Mouse (Mus musculus) ES-Bruce4 (cell line): ENCODE results near the gene Tradd. TPM values are rescaled to one million over a fixed set of nuclear protein-coding genes. Genes with fewer than 3 reads are reported as not detected.
A peak's percentile ranks its signal among the peaks of the same experiment; 100 is the strongest.

Source experiments
- H3K27ac ChIP-seq: 2 replicates; pipeline ENCODE4 v1.5.1; 2012; ENCODE audit warnings: low read length, inconsistent platforms; ENCODE audit not compliant: insufficient read depth
- H3K27me3 ChIP-seq: 2 replicates; pipeline ENCODE4 v1.6.1; 2012; ENCODE audit warnings: mild to moderate bottlenecking, low read length, inconsistent platforms; ENCODE audit not compliant: control insufficient read depth, poor library complexity, insufficient read depth, severe bottlenecking
- H3K36me3 ChIP-seq: 2 replicates; pipeline ENCODE4 v1.6.1; 2012; ENCODE audit warnings: inconsistent platforms, mild to moderate bottlenecking, low read length, moderate library complexity; ENCODE audit not compliant: control insufficient read depth, poor library complexity, insufficient read depth, severe bottlenecking
- H3K4me1 ChIP-seq: one replicate; pipeline ENCODE4 v1.8.1; 2011; ENCODE audit warnings: low read length; ENCODE audit not compliant: control insufficient read depth, insufficient read depth
- H3K4me3 ChIP-seq: 2 replicates; pipeline ENCODE4 v1.5.1; 2011; ENCODE audit warnings: low read depth, mild to moderate bottlenecking, low read length
- H3K9ac ChIP-seq: 2 replicates; pipeline ENCODE4 v1.6.1; 2012; ENCODE audit warnings: low read depth, mild to moderate bottlenecking, inconsistent platforms; ENCODE audit not compliant: poor library complexity, severe bottlenecking
- H3K9me3 ChIP-seq: replicated peaks from 2 replicates; pipeline ENCODE4 v1.6.1; 2012; ENCODE audit warnings: mild to moderate bottlenecking, low read length, inconsistent platforms; ENCODE audit not compliant: control insufficient read depth, poor library complexity, insufficient read depth, severe bottlenecking
- CTCF ChIP-seq: IDR thresholded peaks from one replicate; pipeline ENCODE4 v1.8.1; 2011; ENCODE audit warnings: low read depth, low read length
- EP300 ChIP-seq: IDR thresholded peaks from 2 replicates; pipeline ENCODE4 v1.6.1; 2011; ENCODE audit warnings: low read depth, low read length; ENCODE audit not compliant: insufficient read depth
- POLR2A ChIP-seq: IDR thresholded peaks from one replicate; pipeline ENCODE4 v1.8.1; 2011; ENCODE audit warnings: low read length; ENCODE audit not compliant: insufficient read depth
- polyA plus RNA-seq: library from polyadenylated mRNA; stranded (reverse); fragments of >200 nt; gene quantifications from 2 replicates; pipeline ENCODE4 v1.2.4, GENCODE M21; 2011; ENCODE audit warnings: low read depth; ENCODE audit not compliant: missing spikeins, insufficient read depth, insufficient read length

The Tradd gene
- polyA plus RNA-seq, 1 experiment, result 4.7 TPM

DNA sequence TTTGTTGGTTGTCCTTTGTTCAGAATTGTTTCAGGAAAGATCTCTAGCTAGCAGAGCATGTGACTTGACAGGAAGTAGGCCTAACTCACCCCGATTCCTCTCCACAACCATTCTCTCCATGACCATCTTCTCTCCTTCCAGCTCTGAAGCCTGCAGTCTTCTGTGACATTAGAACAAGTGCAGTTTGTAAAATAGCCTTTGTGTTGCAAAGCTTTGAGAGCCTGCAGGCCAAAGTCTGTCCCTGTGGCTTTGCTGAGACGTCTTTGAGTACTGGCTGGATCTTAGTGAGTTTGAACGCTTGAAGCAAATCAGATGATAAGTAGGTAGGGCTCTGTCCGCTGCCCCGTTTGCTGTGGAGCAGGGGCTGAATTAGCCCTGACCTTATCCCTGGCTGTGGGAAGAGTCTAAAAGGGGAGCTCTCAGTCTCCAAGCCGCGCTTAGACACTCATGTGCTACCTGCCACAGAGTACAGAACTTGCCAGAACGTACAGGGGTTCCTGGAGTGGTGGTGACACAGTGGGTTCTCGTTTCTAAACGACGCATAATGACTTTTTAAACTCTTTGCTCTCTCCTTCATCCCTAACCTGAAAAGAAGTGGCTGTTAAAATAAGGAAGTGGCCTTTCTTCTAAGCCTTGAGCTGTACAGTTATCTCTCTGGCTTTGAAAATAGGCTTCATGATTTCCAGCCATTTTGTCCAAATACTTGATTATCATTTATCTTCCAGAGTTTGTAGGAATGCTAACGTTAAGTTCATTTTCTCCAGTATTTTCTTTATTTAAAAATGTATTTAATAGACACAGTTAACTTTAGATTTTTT is 32.7 kb downstream of the Tradd start:
- H3K27ac ChIP-seq, result peak overlapping the region; percentile 98
- peaks cover 9% of the 10 kb centered on the region for H3K4me1 ChIP-seq
- peak overlapping the region; percentile 75; the same call in 1 of the 2 replicates for H3K9ac ChIP-seq
- H3K9me3 ChIP-seq, result no peaks in the 10 kb centered on the region
- no peaks in the 10 kb centered on the region for H3K27me3 ChIP-seq
- peaks cover 38% of the 10 kb centered on the region for H3K36me3 ChIP-seq
- TF ChIP-seq EP300 (0 out of 2 replicates have a peak, but pooled peaks have one; percentile 5), POLR2A (no peak)
- no peak overlapping the region for H3K4me3 ChIP-seq

DNA sequence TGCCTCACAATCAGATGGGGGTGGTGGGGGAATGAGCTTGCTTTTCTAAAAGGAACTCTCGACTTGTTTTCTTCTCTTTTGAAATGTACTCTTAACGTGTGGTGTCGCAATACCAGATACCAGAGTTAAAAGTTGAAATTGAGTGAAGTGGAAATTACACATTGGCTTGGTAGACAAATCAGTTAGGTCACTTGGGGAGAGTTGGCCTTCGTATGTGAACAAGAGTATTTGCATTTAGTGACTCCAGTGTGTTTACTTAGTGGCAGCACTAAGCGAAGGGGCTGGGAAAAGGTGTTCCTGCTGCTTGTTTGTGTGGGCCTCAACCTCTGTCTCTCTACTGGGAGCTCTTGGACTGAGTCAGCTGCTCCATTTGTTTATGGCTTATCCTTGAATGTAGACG is 38.5 kb downstream of the Tradd start:
- Histone ChIP-seq H3K4me3 (peak overlapping the region; percentile 78), H3K36me3 (peaks cover 7% of the 10 kb centered on the region; the same call in 1 of the 2 replicates), H3K27ac (no peak overlapping the region), H3K9ac (peak overlapping the region; percentile 89), H3K9me3 (no peaks in the 10 kb centered on the region), H3K27me3 (no peaks in the 10 kb centered on the region), H3K4me1 (peaks cover 2% of the 10 kb centered on the region)
- TF ChIP-seq CTCF (no peak), POLR2A (no peak), EP300 (no peak)

DNA sequence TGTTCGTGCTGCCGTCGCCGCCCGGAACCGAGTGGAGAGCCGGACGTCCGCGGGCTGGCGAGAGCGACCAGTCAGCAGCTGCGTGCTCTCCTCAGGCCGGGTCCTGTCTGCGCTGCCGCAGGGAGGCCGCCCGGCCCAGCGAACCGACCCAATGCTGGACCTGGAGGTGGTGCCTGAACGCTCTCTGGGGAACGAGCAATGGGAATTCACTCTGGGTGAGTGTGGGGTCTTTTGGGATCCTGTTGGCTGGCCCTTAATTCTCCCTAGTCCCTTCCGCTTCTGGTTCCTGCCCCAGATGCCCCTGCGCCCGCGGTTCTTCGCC is 39.2 kb downstream of the Tradd start:
- Histone ChIP-seq H3K4me1 (peaks cover 2% of the 10 kb centered on the region), H3K27ac (peak overlapping the region; percentile 35; the same call in 1 of the 2 replicates), H3K4me3 (peak overlapping the region; percentile 78), H3K9me3 (no peaks in the 10 kb centered on the region), H3K27me3 (no peaks in the 10 kb centered on the region), H3K36me3 (peaks cover 4% of the 10 kb centered on the region; the same call in 1 of the 2 replicates), H3K9ac (peak overlapping the region; percentile 89)
- no peak for TF ChIP-seq EP300
- no peak for TF ChIP-seq POLR2A

DNA sequence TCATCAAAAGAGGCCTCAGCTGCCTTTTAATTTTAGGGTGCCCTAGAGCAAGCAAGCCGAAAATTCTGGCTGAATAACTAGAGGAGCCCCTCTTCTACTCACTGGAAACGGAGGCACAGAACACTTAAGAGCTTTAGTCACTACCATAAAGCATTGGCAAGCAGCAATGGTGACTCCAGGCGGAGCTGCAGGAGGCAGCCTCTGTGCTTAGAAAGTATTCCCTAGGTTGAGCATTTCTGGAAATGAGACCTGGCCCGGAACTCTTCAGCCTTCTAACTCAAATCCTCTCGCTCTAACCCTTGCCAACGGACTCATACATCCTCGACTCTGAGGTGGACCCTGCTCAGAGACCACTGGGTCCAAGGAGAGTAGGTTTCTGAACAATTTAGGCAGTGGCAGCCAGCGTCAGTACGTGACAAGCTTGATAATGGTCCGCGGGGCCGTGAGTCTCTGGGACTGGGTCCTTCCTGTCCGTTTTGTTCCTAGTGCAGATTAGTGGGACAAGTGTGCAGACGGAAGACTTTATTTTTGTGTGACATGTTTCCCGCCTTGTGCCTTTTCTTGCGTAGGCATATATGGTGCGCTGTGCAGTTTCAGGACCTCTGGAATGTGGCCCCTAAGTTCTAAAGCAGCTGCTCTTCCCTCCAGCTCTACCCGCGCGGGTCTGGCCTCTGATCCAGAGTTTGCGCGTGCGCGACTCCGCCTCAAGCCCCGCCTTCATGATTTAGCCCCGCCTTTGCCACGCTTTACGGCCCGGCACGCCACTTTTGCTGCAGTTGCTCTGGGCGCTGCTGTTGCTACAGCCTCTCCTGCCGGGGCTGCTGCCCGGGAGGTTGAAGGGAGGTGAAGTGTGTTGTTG is 39.8 kb downstream of the Tradd start, which contains the start of gene D230025D16Rik:
TSS of gene D230025D16Rik (plus strand) at position 733 of the 859 bp plus-strand sequence.
- Histone ChIP-seq H3K4me3 (peak within 1 kb of the TSS; percentile 79), H3K27me3 (no peaks in the 10 kb centered on the region), H3K9ac (peak within 1 kb of the TSS; percentile 89), H3K27ac (peak within 1 kb of the TSS; percentile 48), H3K36me3 (no peaks in the 10 kb centered on the region), H3K9me3 (no peaks in the 10 kb centered on the region), H3K4me1 (peaks cover 2% of the 10 kb centered on the region)
- TF ChIP-seq POLR2A, result peak; percentile 93
- 0 out of 2 replicates have a peak, but pooled peaks have one; percentile 29 for TF ChIP-seq EP300
- TF ChIP-seq CTCF, result no peak

DNA sequence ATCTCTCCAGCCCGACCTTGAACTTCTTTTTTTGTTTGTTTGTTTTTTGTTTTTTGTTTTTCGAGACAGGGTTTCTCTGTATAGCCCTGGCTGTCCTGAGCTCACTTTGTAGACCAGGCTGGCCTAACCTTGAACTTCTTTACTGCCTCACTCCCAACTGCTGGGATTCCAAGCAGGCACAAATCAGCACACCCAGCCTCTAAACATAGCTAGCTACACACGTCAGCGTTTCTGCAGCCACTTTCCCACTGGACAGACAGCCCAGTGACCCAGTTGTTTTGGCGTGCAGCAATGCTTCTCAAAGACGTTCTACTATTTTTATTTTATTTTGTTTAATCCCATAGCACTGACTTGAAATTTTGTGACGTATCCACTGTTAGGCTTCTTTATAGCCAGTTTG is 40.6 kb downstream of the Tradd start:
- Histone ChIP-seq H3K4me3 (no peak overlapping the region), H3K9ac (peak overlapping the region; percentile 68; the same call in 1 of the 2 replicates), H3K27ac (no peak overlapping the region), H3K9me3 (no peaks in the 10 kb centered on the region), H3K4me1 (peaks cover 2% of the 10 kb centered on the region), H3K36me3 (no peaks in the 10 kb centered on the region), H3K27me3 (no peaks in the 10 kb centered on the region)
- TF ChIP-seq CTCF, result no peak
- TF ChIP-seq POLR2A, result no peak
- no peak for TF ChIP-seq EP300
